Mouse (Mus musculus) heart, embryonic 10.5 days (tissue): Measurements from ENCODE around the gene March11. TPM values are rescaled to one million over a fixed set of nuclear protein-coding genes. Genes with fewer than 3 reads are reported as not detected.

Experiments
- DNase-seq: peaks from one replicate; pipeline ENCODE4 v3.0.0-alpha.2; 2017; ENCODE audit warnings: low spot score
- H3K27ac ChIP-seq: fragments of 300-500 bp; sonication (generic); 2 replicates; pipeline ENCODE4 v1.5.1; 2016; ENCODE audit warnings: mild to moderate bottlenecking
- H3K27me3 ChIP-seq: fragments of 300-500 bp; sonication (generic); 2 replicates; pipeline ENCODE4 v1.6.1; 2016; ENCODE audit warnings: mild to moderate bottlenecking; ENCODE audit not compliant: poor library complexity, insufficient read depth, severe bottlenecking
- H3K36me3 ChIP-seq: fragments of 300-500 bp; sonication (generic); 2 replicates; pipeline ENCODE4 v1.6.1; 2016; ENCODE audit warnings: mild to moderate bottlenecking, moderate library complexity
- H3K4me1 ChIP-seq: fragments of 300-500 bp; sonication (generic); 2 replicates; pipeline ENCODE4 v1.6.1; 2016; ENCODE audit warnings: mild to moderate bottlenecking
- H3K4me3 ChIP-seq: fragments of 300-500 bp; sonication (generic); 2 replicates; pipeline ENCODE4 v1.5.1; 2016; ENCODE audit warnings: mild to moderate bottlenecking, moderate library complexity
- H3K9me3 ChIP-seq: fragments of 300-500 bp; sonication (generic); 2 replicates; pipeline ENCODE4 v1.6.1; 2016; ENCODE audit warnings: mild to moderate bottlenecking, moderate library complexity
- WGBS: fragments of 180-500 bp; shearing (Covaris S2); methylation state at CpG from one replicate; pipeline ENCODE4 v1.1.7; 2016; 5-methylcytosine and 5-hydroxymethylcytosine counted together
- polyA plus RNA-seq: library from polyadenylated mRNA; unstranded; fragments of >200 nt; fragmentation: Nextera tagmentation; extraction: Ambion mirVana; gene quantifications from 2 replicates; pipeline ENCODE4 v1.2.1, GENCODE M21; 2016

The March11 gene
- polyA plus RNA-seq, 1 experiment from 2014 or later, result 1.1 TPM

DNA sequence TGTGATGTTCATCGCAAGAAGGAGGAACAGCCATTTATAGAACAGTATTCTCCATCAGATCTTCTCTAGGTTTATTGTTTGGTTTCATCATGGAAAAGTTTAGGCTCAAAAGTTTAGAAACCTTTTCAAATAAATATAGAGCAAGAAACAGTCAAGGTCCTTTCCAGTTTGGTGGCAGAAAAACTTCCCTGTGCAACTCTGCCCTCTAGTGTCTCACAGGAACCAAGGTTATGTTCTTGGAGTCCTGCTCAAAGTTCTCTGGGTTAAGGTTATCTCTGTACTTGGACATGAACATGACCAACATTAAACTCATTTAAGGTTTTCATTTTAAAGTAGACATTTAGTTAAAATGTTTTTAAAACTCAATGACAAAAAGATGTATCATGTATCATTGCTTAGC is 18.3 kb downstream of the March11 start:
- Histone ChIP-seq H3K27ac (no peak overlapping the region), H3K27me3 (no peaks in the 10 kb centered on the region), H3K9me3 (no peaks in the 10 kb centered on the region), H3K4me3 (no peak overlapping the region), H3K36me3 (no peaks in the 10 kb centered on the region), H3K4me1 (peaks cover 9% of the 10 kb centered on the region; the same call in 1 of the 2 replicates)
- 79% methylated on average over 1 of the region's 1 CpGs for WGBS
- no peak for DNase-seq

DNA sequence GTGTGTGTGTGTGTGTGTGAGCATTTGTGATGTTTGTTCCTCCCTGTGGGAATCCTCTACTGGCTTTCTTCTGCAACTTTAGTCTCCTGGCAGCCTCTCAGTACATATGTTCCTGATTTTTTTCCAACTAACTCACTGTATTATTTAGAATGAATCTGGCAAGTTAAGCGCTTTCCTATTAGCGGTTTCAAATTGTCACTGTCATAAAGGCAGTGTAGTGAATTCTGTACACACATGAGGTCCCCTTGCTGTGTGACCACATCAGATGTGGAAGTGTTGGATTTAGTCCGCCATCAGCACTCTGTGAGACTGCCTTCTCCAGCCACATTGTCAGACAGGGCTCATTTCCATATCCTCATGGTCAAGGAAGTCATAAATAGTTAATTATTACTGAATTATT is 26.9 kb downstream of the March11 start:
- Histone ChIP-seq H3K4me3 (no peak overlapping the region), H3K27me3 (no peaks in the 10 kb centered on the region), H3K4me1 (no peaks in the 10 kb centered on the region), H3K36me3 (no peaks in the 10 kb centered on the region), H3K9me3 (no peaks in the 10 kb centered on the region), H3K27ac (no peak overlapping the region)
- no peak for DNase-seq
- WGBS, result 87% methylated on average over 3 of the region's 3 CpGs

DNA sequence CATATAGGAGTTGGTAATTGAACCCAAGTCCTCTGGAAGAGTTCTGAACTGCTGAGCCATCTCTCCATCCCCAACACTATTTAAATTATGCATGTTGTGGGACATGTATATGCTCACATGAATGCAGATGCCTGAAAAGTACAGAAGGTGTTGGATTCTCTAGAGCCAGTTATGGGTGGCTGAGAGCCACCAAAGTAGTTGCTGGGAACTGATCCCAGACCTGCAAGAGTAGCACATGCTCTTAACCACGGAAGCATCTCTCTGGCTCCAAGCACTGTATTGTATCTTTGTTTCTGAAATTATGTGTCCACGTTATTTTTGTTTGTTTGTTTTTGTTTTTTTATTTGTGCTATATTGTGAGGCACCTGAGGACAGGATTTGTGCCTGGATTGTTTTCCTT is 28.9 kb downstream of the March11 start:
- H3K27ac ChIP-seq, result no peak overlapping the region
- H3K4me1 ChIP-seq, result no peaks in the 10 kb centered on the region
- no peaks in the 10 kb centered on the region for H3K27me3 ChIP-seq
- no peak overlapping the region for H3K4me3 ChIP-seq
- no peak for DNase-seq
- H3K9me3 ChIP-seq, result no peaks in the 10 kb centered on the region
- WGBS, result 85% methylated on average over 2 of the region's 2 CpGs
- H3K36me3 ChIP-seq, result no peaks in the 10 kb centered on the region

DNA sequence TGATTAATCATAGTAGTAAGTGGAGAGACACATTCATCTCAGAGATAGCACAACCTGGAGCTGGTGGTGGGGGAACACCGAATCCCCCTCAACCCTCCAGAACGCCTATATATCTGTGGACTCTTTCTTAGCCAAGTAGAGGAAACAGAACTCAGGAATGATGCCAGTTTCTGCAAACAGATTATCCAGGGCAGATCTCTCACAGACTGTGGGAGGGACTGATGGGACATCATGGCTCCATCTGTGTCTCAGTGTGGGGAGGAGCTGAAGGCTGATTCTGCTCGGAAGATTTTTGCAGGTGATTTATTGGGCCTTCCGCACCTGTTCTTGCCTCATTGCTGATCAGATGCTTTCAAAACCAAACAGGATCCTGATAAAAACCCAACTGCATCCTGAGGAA is 29.5 kb downstream of the March11 start:
- no peak overlapping the region for H3K4me3 ChIP-seq
- no peak for DNase-seq
- no peak overlapping the region for H3K27ac ChIP-seq
- WGBS, result 84% methylated on average over 4 of the region's 4 CpGs
- H3K36me3 ChIP-seq, result no peaks in the 10 kb centered on the region
- no peaks in the 10 kb centered on the region for H3K4me1 ChIP-seq
- no peaks in the 10 kb centered on the region for H3K27me3 ChIP-seq
- H3K9me3 ChIP-seq, result no peaks in the 10 kb centered on the region

DNA sequence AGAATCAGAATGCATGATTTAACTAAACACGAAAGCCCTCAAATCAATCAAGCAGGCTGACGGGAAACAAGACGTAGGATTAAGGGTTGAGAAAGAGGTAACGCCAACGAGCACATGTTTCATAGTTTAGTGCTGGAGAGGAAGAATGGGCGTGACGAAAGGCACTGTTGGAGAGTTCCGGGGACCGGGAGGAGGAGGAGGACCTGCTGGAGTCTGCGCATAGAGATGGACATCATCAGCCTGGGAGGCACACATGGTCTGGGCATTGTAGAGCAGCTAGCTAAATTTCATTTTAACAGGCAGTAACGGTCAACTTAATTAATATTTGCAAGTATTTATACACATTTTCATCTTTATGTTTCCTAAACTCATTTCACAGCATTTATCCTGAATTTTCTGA is 31.6 kb downstream of the March11 start:
- Histone ChIP-seq H3K27me3 (no peaks in the 10 kb centered on the region), H3K9me3 (no peaks in the 10 kb centered on the region), H3K27ac (no peak overlapping the region), H3K4me3 (no peak overlapping the region), H3K36me3 (no peaks in the 10 kb centered on the region), H3K4me1 (no peaks in the 10 kb centered on the region)
- DNase-seq, result no peak
- 84% methylated on average over 11 of the region's 11 CpGs for WGBS

DNA sequence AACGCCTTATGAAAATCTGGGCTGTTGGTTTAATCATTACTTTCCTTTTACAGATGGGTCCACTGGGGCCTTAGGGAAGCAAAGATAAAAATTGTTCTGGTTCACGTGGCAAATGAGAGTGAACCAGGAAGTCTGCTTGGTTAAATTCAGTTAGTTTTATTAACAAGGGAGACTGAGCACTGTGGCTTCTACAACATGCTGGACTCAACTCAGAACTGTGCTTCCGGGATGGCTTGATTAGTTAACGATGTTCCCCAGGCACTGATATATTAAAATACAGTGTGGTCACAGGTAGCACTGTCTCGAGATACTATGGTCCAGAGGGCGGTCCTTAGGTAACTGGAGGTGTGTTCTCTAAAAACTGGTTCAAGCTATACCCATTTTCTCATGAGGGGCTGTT is 32.1 kb downstream of the March11 start:
- Histone ChIP-seq H3K9me3 (no peaks in the 10 kb centered on the region), H3K27ac (no peak overlapping the region), H3K36me3 (no peaks in the 10 kb centered on the region), H3K4me3 (no peak overlapping the region), H3K27me3 (no peaks in the 10 kb centered on the region), H3K4me1 (no peaks in the 10 kb centered on the region)
- no peak for DNase-seq
- 82% methylated on average over 6 of the region's 6 CpGs for WGBS

DNA sequence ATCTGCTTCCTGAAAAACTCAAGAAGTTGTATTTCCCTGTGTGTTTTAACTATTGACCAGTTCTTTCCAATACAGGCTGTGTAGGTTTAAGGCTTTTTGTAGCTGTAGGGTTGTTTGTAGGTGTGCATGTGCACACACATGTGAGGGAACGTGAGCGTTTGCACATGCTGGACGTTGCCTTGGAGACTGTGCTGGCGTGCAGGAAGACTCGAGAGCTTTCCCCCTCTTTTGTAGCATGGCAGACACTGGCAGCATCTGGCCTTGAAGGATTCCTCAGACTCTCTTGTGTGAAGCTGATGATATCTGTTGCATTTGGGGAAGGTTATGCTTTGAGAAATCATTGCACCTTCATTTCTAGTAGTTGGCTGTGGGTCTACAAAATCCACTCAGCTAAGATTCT is 35.5 kb downstream of the March11 start:
- Histone ChIP-seq H3K27ac (no peak overlapping the region), H3K36me3 (no peaks in the 10 kb centered on the region), H3K4me3 (no peak overlapping the region), H3K4me1 (no peaks in the 10 kb centered on the region), H3K27me3 (no peaks in the 10 kb centered on the region), H3K9me3 (no peaks in the 10 kb centered on the region)
- no peak for DNase-seq
- WGBS, result 90% methylated on average over 5 of the region's 5 CpGs

DNA sequence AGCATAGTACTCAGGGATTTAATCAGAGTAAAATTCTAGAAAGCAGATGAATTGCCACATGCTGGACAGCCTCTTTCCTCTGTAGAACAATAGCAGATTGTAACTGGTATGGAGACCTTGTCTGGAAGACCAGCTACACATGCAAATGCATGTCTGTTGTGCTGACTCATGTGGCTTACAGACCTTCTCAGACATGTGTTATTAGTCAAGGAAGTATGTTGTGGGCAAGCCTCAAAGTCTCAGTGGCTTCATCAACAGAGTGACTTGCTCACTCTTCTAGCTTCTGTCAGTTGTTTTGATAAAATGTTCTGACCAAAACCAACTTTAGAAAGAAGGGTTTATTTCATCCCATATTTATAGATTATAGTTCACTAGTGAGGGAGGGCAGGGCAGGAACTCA is 44.8 kb downstream of the March11 start:
- no peak for DNase-seq
- Histone ChIP-seq H3K27me3 (no peaks in the 10 kb centered on the region), H3K27ac (no peak overlapping the region), H3K4me3 (no peak overlapping the region), H3K9me3 (no peaks in the 10 kb centered on the region), H3K36me3 (no peaks in the 10 kb centered on the region), H3K4me1 (no peaks in the 10 kb centered on the region)

DNA sequence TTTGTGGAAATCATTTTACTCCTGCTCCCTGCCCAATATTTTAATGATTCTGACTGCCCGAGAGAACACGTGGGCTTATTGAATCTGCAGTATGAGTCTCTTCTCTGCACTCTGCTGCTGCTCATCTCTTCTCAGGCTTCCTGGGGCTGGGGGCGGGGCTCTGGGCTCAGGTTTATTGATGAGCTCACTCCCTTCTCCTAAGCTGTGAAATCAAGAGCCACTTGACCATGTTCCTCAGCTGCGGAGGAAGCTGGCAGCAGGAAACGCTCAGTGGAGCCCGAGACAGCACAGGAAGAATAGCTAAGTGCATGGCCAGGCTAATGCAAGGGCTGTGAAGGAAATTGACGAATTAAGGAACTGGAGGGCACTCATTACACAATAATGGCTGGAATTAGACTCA is 56.5 kb downstream of the March11 start:
- DNase-seq, result no peak
- Histone ChIP-seq H3K27me3 (no peaks in the 10 kb centered on the region), H3K4me3 (no peak overlapping the region), H3K9me3 (no peaks in the 10 kb centered on the region), H3K27ac (no peak overlapping the region), H3K4me1 (no peaks in the 10 kb centered on the region), H3K36me3 (no peaks in the 10 kb centered on the region)
- WGBS, result 25% methylated on average over 7 of the region's 7 CpGs

DNA sequence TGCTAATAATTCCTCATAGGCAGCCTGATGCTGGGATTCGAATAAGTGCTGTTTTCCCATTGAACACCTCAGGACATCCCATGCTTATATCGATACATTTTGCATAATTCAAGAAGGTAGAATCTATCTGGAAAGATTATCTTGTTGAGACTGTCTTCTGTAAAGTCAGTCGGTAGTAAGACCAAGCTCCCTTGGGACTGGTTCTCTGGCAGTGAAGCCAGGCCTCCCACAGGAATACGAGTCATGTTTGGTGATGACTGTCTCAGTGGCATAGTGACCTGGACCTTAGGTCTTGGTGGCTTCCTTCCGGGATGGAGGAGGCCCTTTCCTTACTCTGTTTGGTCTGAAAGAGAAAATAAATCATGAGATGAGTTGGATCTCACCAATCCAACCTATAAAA is 57.7 kb downstream of the March11 start:
- Histone ChIP-seq H3K36me3 (no peaks in the 10 kb centered on the region), H3K27me3 (no peaks in the 10 kb centered on the region), H3K4me1 (no peaks in the 10 kb centered on the region), H3K4me3 (no peak overlapping the region), H3K9me3 (no peaks in the 10 kb centered on the region), H3K27ac (no peak overlapping the region)
- no peak for DNase-seq
- 81% methylated on average over 5 of the region's 5 CpGs for WGBS

DNA sequence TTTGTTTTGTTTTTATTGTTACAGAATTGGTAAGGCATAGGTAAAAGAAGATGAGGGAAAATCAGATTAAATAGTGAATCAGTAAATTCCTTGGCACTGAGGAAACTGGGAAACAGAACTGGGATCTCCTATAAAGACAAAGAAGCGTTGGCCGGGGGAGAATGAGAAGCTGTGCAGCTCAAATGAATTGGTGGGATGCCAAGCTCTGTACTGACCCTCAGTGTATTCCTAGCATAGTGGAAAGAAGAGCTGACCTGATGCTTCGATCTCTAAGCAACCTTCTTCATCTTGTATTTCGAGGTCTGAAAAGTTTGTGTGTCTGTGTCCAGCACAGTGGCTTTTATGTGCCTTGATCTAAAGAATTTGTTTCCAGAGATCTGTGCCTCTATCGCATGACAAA is 64.9 kb downstream of the March11 start:
- H3K27me3 ChIP-seq, result no peaks in the 10 kb centered on the region
- no peak overlapping the region for H3K27ac ChIP-seq
- no peak for DNase-seq
- H3K9me3 ChIP-seq, result no peaks in the 10 kb centered on the region
- WGBS, result 89% methylated on average over 5 of the region's 5 CpGs
- H3K36me3 ChIP-seq, result no peaks in the 10 kb centered on the region
- no peak overlapping the region for H3K4me3 ChIP-seq
- H3K4me1 ChIP-seq, result no peaks in the 10 kb centered on the region

DNA sequence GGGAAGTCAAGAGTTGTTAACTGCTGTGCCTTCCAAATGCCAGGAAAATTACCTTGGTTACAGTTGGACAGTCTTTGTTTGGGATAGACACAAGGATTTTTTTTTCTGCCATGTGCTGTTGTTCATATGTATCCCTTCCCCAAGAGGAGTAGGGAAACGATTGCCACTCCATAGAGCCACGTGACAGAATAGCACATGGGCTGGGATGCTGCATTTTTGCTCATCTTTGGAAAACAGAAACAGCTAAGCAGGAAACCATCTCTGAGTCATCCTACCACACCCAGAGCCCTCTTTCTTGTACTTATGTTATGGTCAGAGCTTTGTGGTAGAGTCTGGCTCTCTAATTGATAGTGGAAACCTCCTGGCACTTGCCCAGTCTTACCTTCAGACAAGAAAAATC is 65.4 kb downstream of the March11 start:
- H3K4me3 ChIP-seq, result no peak overlapping the region
- no peaks in the 10 kb centered on the region for H3K27me3 ChIP-seq
- WGBS, result 81% methylated on average over 2 of the region's 2 CpGs
- no peaks in the 10 kb centered on the region for H3K4me1 ChIP-seq
- no peaks in the 10 kb centered on the region for H3K9me3 ChIP-seq
- DNase-seq, result no peak
- no peak overlapping the region for H3K27ac ChIP-seq
- no peaks in the 10 kb centered on the region for H3K36me3 ChIP-seq

DNA sequence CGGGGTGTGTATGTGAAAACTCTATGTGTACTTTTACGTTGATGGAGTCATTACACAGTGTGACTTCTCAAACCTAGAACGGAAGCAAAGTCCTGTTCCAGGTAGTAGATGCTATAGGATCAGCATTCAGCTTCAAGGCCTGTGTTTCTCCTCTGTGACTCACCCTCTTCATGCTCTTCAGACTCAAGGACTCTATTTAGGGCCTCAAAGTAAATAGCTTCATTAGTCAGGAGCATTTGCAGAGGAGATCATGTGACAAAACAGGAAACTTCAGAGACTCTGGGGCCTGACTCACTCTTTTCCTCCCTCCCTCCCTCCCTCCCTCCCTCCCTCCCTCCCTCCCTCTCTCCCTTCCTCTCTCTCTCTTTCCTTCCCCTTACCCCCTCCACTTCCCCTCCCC is 66.1 kb downstream of the March11 start:
- Histone ChIP-seq H3K4me3 (no peak overlapping the region), H3K27ac (no peak overlapping the region), H3K36me3 (no peaks in the 10 kb centered on the region), H3K27me3 (no peaks in the 10 kb centered on the region), H3K9me3 (no peaks in the 10 kb centered on the region), H3K4me1 (no peaks in the 10 kb centered on the region)
- DNase-seq, result no peak
- 87% methylated on average over 3 of the region's 3 CpGs for WGBS

DNA sequence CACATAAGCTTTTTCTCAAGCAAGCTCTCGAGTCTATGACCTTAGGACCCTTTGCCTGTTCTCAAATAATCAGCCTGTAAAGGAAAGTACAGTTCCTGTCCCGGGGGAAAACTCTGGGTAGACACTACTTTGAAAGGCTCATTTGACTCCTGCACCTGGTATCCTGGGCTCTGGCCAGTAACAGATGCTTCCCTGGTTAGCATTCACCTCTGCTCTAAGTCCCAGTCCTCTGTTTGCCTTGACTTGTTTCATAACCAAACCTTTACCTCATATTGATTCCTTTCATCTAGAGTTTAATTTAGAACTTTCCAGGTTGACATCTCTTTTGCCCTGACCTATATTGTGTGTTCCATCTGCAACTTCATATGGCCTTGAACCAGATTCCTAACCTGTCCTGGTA is 68.5 kb downstream of the March11 start:
- H3K27ac ChIP-seq, result no peak overlapping the region
- H3K4me3 ChIP-seq, result no peak overlapping the region
- H3K36me3 ChIP-seq, result no peaks in the 10 kb centered on the region
- no peaks in the 10 kb centered on the region for H3K4me1 ChIP-seq
- H3K27me3 ChIP-seq, result no peaks in the 10 kb centered on the region
- H3K9me3 ChIP-seq, result no peaks in the 10 kb centered on the region
- 59% methylated on average over 2 of the region's 2 CpGs for WGBS
- no peak for DNase-seq
